Mouse (Mus musculus): ENCODE results near the gene Bptf. TPM values are rescaled to one million over a fixed set of nuclear protein-coding genes. Genes with fewer than 3 reads are reported as not detected.
"Not testable (repeated sequence)": the region's sequence is repeated elsewhere in the genome, so short reads cannot be mapped to it uniquely, and the experiment has no call there.

Bptf gene
- total RNA-seq, 2 experiments from 2014 or later = 18.1 to 20.0 TPM

DNA sequence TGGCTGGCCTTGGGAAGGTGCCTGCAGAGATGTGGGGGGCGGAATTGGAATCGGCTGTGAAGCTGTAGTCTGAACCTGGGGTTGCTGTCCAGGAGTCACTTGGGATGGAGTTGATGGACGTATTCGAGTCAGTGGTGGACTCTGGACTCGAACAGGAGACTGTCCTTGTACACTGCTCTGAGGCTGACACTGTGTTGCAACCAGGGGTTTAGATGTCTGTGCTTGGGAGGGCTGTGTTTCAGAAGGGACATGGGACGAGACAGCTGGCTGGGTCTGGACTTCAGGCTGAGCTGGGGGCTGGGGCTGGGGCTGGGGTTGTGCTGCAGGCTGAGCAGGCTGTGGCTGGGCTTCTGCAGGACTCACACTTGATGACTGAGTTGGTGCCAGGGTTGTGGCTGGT lies 77.1 kb downstream of the Bptf start:
- DNase-seq = no peak

GRCm38 (mm10) chr11:107046766-107047620 lies 84.9 kb downstream of the Bptf start:
- no peak for DNase-seq

- DNase-seq = no peak
Observed at GRCm38 (mm10) chr11:107045546-107045945, 86.4 kb downstream of the Bptf start.

GRCm38 (mm10) chr11:107044321-107044720 lies 87.6 kb downstream of the Bptf start:
- DNase-seq = no peak

GRCm38 (mm10) chr11:107043361-107043760 lies 88.6 kb downstream of the Bptf start:
- no peak for DNase-seq

DNA sequence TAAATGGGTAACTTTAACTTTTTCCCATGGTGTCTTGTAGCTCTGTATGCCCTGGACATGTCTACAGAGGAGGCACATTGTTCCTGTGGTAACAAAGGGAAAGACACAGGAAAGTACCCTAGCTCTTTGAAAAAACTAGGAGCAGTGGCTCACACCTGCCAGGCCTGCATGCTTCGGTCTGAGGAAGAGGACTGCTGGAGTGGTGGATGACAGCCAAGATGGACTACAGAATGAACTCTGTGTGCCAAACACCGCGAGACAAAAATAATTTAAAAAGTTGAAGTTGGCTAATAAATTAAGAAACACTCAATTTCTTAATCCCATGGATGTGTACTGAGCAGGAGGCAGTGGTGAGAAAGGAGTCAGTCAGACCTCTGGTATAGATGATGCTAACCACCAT lies 90.5 kb downstream of the Bptf start:
- no peak for DNase-seq

GRCm38 (mm10) chr11:107039417-107039816 lies 92.5 kb downstream of the Bptf start:
- no peak for DNase-seq

GRCm38 (mm10) chr11:107034085-107034810 lies 97.7 kb downstream of the Bptf start:
- DNase-seq = no peak

- DNase-seq = no peak
Observed at GRCm38 (mm10) chr11:107031635-107032034, 100.3 kb downstream of the Bptf start.

- DNase-seq = no peak
Observed at GRCm38 (mm10) chr11:107029536-107029935, 102.4 kb downstream of the Bptf start.

GRCm38 (mm10) chr11:107028754-107029153 lies 103.2 kb downstream of the Bptf start:
- DNase-seq = no peak

DNA sequence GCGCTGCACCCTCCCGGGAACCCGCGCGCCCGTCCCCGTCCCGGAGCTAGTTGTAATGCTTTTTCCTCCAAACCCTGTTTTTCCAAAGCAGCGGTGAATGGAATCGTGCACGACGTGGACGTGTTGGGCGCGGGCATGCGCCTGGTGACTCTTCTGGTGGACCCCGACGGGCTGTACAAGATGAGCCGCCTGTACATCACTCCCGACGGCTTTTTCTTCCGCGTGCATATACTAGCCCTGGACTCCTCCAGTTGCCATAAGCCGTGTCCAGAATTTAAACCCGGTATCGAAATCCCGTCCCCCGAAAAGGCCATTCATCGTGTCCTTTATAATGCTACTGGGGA lies 103.7 kb downstream of the Bptf start:
- no peak for DNase-seq

DNA sequence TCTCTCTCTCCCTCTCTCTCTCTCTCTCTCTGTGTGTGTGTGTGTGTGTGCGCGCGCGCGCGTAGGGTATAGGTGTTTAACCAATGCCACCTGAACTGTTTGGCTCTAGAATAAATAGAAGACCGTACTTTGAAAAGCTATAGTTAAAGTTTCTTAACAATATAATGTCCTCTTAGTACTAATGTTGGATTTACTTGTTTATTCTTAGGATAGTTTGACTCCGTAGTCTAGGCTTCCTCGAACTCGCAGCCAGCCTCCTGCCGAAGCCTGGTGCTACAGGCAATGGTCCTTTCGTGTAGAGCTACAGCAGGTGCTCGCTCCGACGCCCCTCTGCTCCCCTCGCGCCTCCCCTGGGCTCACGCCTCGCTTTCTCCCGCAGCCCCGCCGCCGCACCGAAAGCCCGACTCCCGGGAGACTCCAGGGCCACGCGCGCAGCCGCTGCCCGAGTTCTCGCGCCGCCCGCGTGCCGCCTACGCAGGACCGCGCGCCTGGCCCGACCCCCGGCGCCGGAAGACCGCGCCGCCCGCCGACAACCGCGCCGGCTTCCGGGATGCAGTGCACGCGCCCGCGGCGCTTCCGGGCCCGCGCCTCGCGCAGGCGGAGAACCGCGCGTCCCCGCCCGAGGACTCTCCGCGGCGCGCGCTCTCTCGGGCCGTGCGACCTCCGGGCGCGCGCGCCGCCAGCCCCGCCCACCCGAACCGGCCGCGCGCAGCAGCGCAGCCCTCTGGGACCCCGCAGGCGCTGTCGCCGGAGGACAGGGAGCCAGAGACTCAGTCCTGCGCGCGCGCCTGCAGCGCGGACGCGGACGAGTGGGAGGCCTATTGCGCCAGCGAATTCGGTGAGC lies 104.3 kb downstream of the Bptf start:
- DNase-seq = peak; percentile 90

GRCm38 (mm10) chr11:107026554-107027430 lies 105.1 kb downstream of the Bptf start:
- no peak for DNase-seq

DNA sequence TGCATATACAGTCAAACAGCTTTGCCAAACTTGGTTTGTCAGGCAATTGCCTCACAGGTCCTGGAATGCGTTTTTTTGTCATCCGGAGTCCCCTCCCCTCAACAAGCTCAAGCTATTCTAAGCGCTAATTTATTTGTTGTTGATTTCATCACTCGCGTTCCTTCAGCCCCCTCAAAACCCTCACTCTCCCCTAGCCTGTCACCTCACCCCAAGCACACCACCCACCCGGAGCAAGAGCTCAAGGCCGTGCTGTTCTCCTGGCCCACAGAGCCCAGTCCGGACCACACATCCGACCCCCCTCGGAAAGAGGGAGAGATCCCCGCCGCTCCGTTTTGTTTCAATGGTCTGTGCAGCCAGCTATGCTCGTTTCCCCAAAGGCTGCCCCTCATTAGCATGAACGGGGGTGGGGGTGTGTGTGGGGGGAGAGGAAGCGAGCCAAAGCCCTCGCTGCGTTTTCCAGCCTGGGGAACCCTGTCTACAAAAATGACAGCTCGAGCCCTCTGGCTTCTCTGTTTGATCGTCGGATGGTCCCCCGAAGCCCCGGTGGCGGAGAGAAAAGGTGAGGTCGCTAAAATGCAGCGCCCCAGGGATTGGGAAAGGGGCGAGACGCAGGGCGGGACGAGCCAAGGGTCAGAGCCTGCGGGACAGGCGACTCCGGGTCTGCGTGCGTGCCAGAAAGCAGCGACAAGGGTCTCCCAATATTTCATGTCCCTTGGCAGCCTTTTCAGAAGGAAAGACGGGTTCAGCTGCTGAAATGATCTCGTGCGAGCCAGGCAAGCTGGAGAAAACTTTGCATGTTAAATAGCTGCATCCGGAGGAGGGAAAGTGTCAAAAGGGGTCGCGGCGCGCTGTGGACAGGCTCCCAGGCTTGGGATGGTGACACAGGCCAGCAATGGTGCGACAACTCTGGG lies 106.3 kb downstream of the Bptf start, which contains the start of gene 1810010H24Rik:
Gene 1810010H24Rik (plus strand): TSS at position 271 of the 911 bp plus-strand sequence.
- no peak for DNase-seq

DNA sequence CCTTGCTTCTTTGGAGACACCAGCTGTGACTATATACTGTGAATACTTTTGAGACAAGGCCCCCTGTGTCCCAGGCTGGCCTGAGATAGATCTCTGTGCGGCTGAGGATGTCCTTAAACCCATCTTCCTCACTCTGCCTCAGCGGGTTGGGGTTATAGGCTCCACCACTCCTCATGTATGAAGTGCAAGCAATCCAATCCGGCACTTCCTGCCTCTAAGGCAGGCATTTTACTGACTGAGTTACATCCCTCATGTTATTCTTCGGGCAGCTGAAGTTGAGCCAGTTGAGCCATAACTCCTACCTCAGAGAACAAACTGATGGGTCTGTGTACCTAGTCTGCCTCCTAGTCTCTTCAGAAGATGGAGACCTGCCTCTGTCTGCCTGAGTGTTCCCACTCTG lies 107.5 kb downstream of the Bptf start:
- DNase-seq = no peak

- no peak for DNase-seq
Observed at GRCm38 (mm10) chr11:107022050-107022683, 109.8 kb downstream of the Bptf start.

- DNase-seq = not testable (repeated sequence)
Observed at GRCm38 (mm10) chr11:107019722-107020121, 112.2 kb downstream of the Bptf start.

DNA sequence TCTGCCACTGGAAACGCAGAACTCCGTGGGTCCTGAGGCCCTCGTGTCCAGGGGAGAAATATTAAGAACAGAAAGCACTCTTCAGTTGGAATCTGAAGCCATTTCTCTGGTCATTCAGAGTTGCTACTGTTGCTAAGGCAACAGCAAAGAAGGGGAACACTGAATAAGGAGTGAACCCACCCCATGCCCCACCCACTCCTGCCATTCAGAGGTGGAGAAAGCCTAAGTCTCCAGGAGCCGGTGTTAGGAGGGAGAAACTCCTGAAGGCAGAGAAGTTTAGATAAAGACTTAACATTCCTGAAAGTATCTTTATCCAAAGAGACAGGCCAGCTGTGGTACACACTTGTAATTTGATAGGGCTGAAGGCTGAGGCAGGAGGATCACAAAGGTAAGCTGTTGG lies 112.6 kb downstream of the Bptf start:
- DNase-seq = no peak

- DNase-seq = no peak
Observed at GRCm38 (mm10) chr11:107018606-107019005, 113.3 kb downstream of the Bptf start.
